In genomic region chr9:21511052-21511451, GRCm38 (mm10) we compare ENCODE assay signal across 8 mouse cellular contexts. TPM values are rescaled to one million over a fixed set of nuclear protein-coding genes. Genes with fewer than 3 reads are reported as not detected.
A peak's percentile ranks its signal among the peaks of the same experiment; 100 is the strongest.
DNase-seq lines count a peak whose midpoint lies in the region; ATAC-seq and TF ChIP-seq lines count a peak whose summit lies in the region.

No protein-coding gene starts in this region.

- no peaks in the 10 kb centered on the region for H3K9me3 ChIP-seq in lung, embryonic 16.5 days (ENCODE audit: control insufficient read depth, low read length)
- H3K9me3 ChIP-seq in limb, embryonic 12.5 days: no peaks in the 10 kb centered on the region
- H3K9me3 ChIP-seq in stomach, embryonic 15.5 days: no peaks in the 10 kb centered on the region

- H3K4me3 ChIP-seq in cerebellum, adult 2 months (replicated peaks; ENCODE audit: insufficient read depth, low read depth, low read length): no peak overlapping the region
- H3K4me3 ChIP-seq in lung, embryonic 16.5 days (ENCODE audit: low read length): peak overlapping the region; percentile 74
- peak overlapping the region; percentile 63 for H3K4me3 ChIP-seq in limb, embryonic 12.5 days (replicated peaks)
- H3K4me3 ChIP-seq in stomach, embryonic 15.5 days (replicated peaks): peak overlapping the region; percentile 90

- no peaks in the 10 kb centered on the region for H3K27me3 ChIP-seq in cerebellum, adult 2 months (ENCODE audit: control insufficient read depth, insufficient read depth, low read length)
- H3K27me3 ChIP-seq in lung, embryonic 16.5 days (ENCODE audit: control insufficient read depth, insufficient read depth, low read depth, low read length): no peaks in the 10 kb centered on the region
- no peaks in the 10 kb centered on the region for H3K27me3 ChIP-seq in limb, embryonic 12.5 days
- no peaks in the 10 kb centered on the region for H3K27me3 ChIP-seq in stomach, embryonic 15.5 days (replicated peaks)

- no peak for ATAC-seq in lung, embryonic 16.5 days (ENCODE audit: low read depth)
- no peak for ATAC-seq in limb, embryonic 12.5 days (ENCODE audit: insufficient number of reproducible peaks, insufficient read depth, low FRiP score, low TSS enrichment, low read depth)
- ATAC-seq in stomach, embryonic 15.5 days (ENCODE audit: insufficient read depth, low FRiP score, low read depth): no peak
- ATAC-seq in monocyte, adult 5-6 weeks (replicated peaks; ENCODE audit: insufficient number of reproducible peaks, low FRiP score, low TSS enrichment, poor library complexity, severe bottlenecking): no peak
- no peak for ATAC-seq in frontal cortex, adult (ENCODE audit: low TSS enrichment)

- H3K9ac ChIP-seq in lung, embryonic 16.5 days (ENCODE audit: low read length): peak overlapping the region; percentile 83
- H3K9ac ChIP-seq in limb, embryonic 12.5 days (replicated peaks): peak overlapping the region; percentile 76
- H3K9ac ChIP-seq in stomach, embryonic 15.5 days: no peak overlapping the region

- no peak for TF ChIP-seq POLR2A in cerebellum, adult 2 months (IDR thresholded peaks at IDR 0.05; ENCODE audit: borderline replicate concordance, insufficient read depth, low read length)

- H3K4me2 ChIP-seq in lung, embryonic 16.5 days (ENCODE audit: low read depth, low read length): peak overlapping the region; percentile 89
- peak overlapping the region; percentile 71 for H3K4me2 ChIP-seq in limb, embryonic 12.5 days
- H3K4me2 ChIP-seq in stomach, embryonic 15.5 days: peak overlapping the region; percentile 74

- WGBS in cerebellum, adult 2 months: 80% methylated on average over 9 of the region's 9 CpGs
- WGBS in lung, embryonic 16.5 days: 68% methylated on average over 9 of the region's 9 CpGs
- 78% methylated on average over 9 of the region's 9 CpGs for WGBS in limb, embryonic 12.5 days
- 78% methylated on average over 9 of the region's 9 CpGs for WGBS in stomach, embryonic 15.5 days

- no peak for DNase-seq in cerebellum, adult 2 months
- no peak for DNase-seq in cerebellum, postnatal 14 days
- DNase-seq in lung, postnatal 10 days: no peak

- peak overlapping the region; percentile 10; the same call in 1 of the 2 replicates for H3K27ac ChIP-seq in cerebellum, adult 2 months (ENCODE audit: insufficient read depth, low read length)
- H3K27ac ChIP-seq in lung, embryonic 16.5 days (ENCODE audit: low read length): peak overlapping the region; percentile 93; the same call in 1 of the 2 replicates
- H3K27ac ChIP-seq in limb, embryonic 12.5 days: peak overlapping the region; percentile 89
- peak overlapping the region; percentile 97 for H3K27ac ChIP-seq in stomach, embryonic 15.5 days

- H3K4me1 ChIP-seq in cerebellum, adult 2 months (ENCODE audit: control insufficient read depth, insufficient read depth, low read length): peaks cover 5% of the 10 kb centered on the region
- H3K4me1 ChIP-seq in lung, embryonic 16.5 days (replicated peaks; ENCODE audit: control insufficient read depth, insufficient read depth, low read length): peaks cover 11% of the 10 kb centered on the region
- peaks cover 15% of the 10 kb centered on the region for H3K4me1 ChIP-seq in limb, embryonic 12.5 days (replicated peaks)
- H3K4me1 ChIP-seq in stomach, embryonic 15.5 days: peaks cover 11% of the 10 kb centered on the region

- no peak for TF ChIP-seq CTCF in cerebellum, adult 2 months (IDR thresholded peaks at IDR 0.05; ENCODE audit: borderline replicate concordance, insufficient read depth, low read depth, low read length)

- peaks cover 12% of the 10 kb centered on the region; the same call in 1 of the 2 replicates for H3K36me3 ChIP-seq in lung, embryonic 16.5 days (ENCODE audit: control insufficient read depth, insufficient read depth, low read length)
- H3K36me3 ChIP-seq in limb, embryonic 12.5 days: peaks cover 32% of the 10 kb centered on the region
- peaks cover 22% of the 10 kb centered on the region for H3K36me3 ChIP-seq in stomach, embryonic 15.5 days

RNA-seq across cellular contexts. Expression of gene Tmed1, which starts 1.0 kb away (rescaled TPM):
- 25.9 and 26.4 TPM in 2 replicates for polyA plus RNA-seq in cerebellum, adult 2 months (2012; rRNA removed)
- 115 and 118 TPM in 2 replicates for polyA plus RNA-seq in lung, embryonic 16.5 days (2015; fragmentation: Nextera tagmentation; extraction: Ambion mirVana)
- 108 and 117 TPM in 2 replicates for polyA plus RNA-seq in limb, embryonic 12.5 days (2016; fragmentation: Nextera tagmentation; extraction: Ambion mirVana)
- polyA plus RNA-seq in stomach, embryonic 15.5 days (2015; fragmentation: Nextera tagmentation; extraction: Ambion mirVana): 85.8 and 90.5 TPM in 2 replicates
- 3.2 to 6.6 TPM (median 6.3 TPM) in 3 replicates for total RNA-seq in monocyte, adult 5-6 weeks (2017)

RNA-seq across cellular contexts. Expression of gene AB124611, which starts 14.9 kb away (rescaled TPM):
- polyA plus RNA-seq in cerebellum, adult 2 months (2012; rRNA removed): 0.28 and 0.29 TPM in 2 replicates
- polyA plus RNA-seq in lung, embryonic 16.5 days (2015; fragmentation: Nextera tagmentation; extraction: Ambion mirVana): 3.9 and 4.0 TPM in 2 replicates
- 3.4 and 3.9 TPM in 2 replicates for polyA plus RNA-seq in limb, embryonic 12.5 days (2016; fragmentation: Nextera tagmentation; extraction: Ambion mirVana)
- 5.3 and 6.0 TPM in 2 replicates for polyA plus RNA-seq in stomach, embryonic 15.5 days (2015; fragmentation: Nextera tagmentation; extraction: Ambion mirVana)
- total RNA-seq in monocyte, adult 5-6 weeks (2017): 191 to 299 TPM (median 267 TPM) in 3 replicates

RNA-seq across cellular contexts. Expression of gene Carm1, which starts 35.6 kb away (rescaled TPM):
- 51.0 and 57.1 TPM in 2 replicates for polyA plus RNA-seq in cerebellum, adult 2 months (2012; rRNA removed)
- 17.1 and 20.8 TPM in 2 replicates for polyA plus RNA-seq in lung, embryonic 16.5 days (2015; fragmentation: Nextera tagmentation; extraction: Ambion mirVana)
- polyA plus RNA-seq in limb, embryonic 12.5 days (2016; fragmentation: Nextera tagmentation; extraction: Ambion mirVana): 72.3 and 82.4 TPM in 2 replicates
- 40.0 and 51.1 TPM in 2 replicates for polyA plus RNA-seq in stomach, embryonic 15.5 days (2015; fragmentation: Nextera tagmentation; extraction: Ambion mirVana)
- total RNA-seq in monocyte, adult 5-6 weeks (2017): 13.5 to 23.0 TPM (median 17.2 TPM) in 3 replicates

Comparison
In these comparisons a context has a peak if more than half of its experiments do, and no peak if none do; other contexts are left out.
1. H3K27ac ChIP-seq: peak in every context shown above with its lines; median percentile 97 in stomach, embryonic 15.5 days; 93 in lung, embryonic 16.5 days; 89 in limb, embryonic 12.5 days; 10 in cerebellum, adult 2 months.